Mouse (Mus musculus) limb, embryonic 12.5 days (tissue): Measurements from ENCODE around the gene Krtap5-2. TPM values are rescaled to one million over a fixed set of nuclear protein-coding genes. Genes with fewer than 3 reads are reported as not detected.
"Not testable (repeated sequence)": the region's sequence is repeated elsewhere in the genome, so short reads cannot be mapped to it uniquely, and the experiment has no call there.

ENCODE experiments used
- ATAC-seq: fragments of 200-750 bp; cut with Nextera tagmentation; 2 replicates; pipeline ENCODE4 v1.8.0; 2017; ENCODE audit warnings: low read depth, moderate TSS enrichment; ENCODE audit not compliant: insufficient number of reproducible peaks, insufficient read depth, low FRiP score, low TSS enrichment
- H3K27ac ChIP-seq: fragments of 300-500 bp; sonication (generic); 2 replicates; pipeline ENCODE4 v1.5.1; 2016; ENCODE audit warnings: mild to moderate bottlenecking, moderate library complexity
- H3K27me3 ChIP-seq: fragments of 300-500 bp; sonication (generic); 2 replicates; pipeline ENCODE4 v1.6.1; 2016; ENCODE audit warnings: mild to moderate bottlenecking, moderate library complexity
- H3K36me3 ChIP-seq: fragments of 300-500 bp; sonication (generic); 2 replicates; pipeline ENCODE4 v1.6.1; 2016; ENCODE audit warnings: mild to moderate bottlenecking, moderate library complexity
- H3K4me1 ChIP-seq: fragments of 300-500 bp; sonication (generic); replicated peaks from 2 replicates; pipeline ENCODE4 v1.6.1; 2016
- H3K4me2 ChIP-seq: fragments of 300-500 bp; sonication (generic); 2 replicates; pipeline ENCODE4 v1.6.1; 2016; ENCODE audit warnings: mild to moderate bottlenecking, moderate library complexity
- H3K4me3 ChIP-seq: fragments of 300-500 bp; sonication (generic); replicated peaks from 2 replicates; pipeline ENCODE4 v1.5.1; 2016; ENCODE audit warnings: mild to moderate bottlenecking
- H3K9ac ChIP-seq: fragments of 300-500 bp; sonication (generic); replicated peaks from 2 replicates; pipeline ENCODE4 v1.6.1; 2016; ENCODE audit warnings: mild to moderate bottlenecking, moderate library complexity
- H3K9me3 ChIP-seq: fragments of 300-500 bp; sonication (generic); 2 replicates; pipeline ENCODE4 v1.6.1; 2016; ENCODE audit warnings: mild to moderate bottlenecking, moderate library complexity
- WGBS: fragments of 180-500 bp; shearing (Covaris S2); methylation state at CpG from one replicate; pipeline ENCODE4 v1.1.7; 2016; 5-methylcytosine and 5-hydroxymethylcytosine counted together
- polyA plus RNA-seq: library from polyadenylated mRNA; unstranded; fragments of >200 nt; fragmentation: Nextera tagmentation; extraction: Ambion mirVana; gene quantifications from 2 replicates; pipeline ENCODE4 v1.2.1, GENCODE M21; 2016

The Krtap5-2 gene
- polyA plus RNA-seq, 1 experiment from 2014 or later = not detected

DNA sequence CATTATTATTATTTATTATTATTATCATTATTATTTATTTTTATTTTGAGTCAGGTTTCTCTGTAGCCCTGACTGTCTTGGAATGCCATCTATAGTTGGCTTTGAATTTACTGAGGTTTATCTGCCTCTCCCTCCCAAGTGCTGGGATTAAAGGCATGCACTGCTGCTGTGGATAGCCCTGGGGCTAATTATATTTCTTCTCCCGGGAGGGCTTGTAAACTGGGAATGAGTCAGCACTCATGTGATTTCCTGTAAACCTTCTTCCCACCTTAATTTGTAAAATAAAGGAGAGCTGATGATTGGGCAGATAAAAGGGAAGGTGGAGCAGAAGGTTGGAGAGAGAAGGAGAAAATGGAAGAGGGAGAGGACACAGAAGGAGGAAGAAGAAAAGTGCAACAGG is 35.1 kb downstream of the Krtap5-2 start:
- whole genome bisulfite sequencing = 5% methylated on average over 1 of the region's 1 CpGs
- Histone ChIP-seq H3K4me2 (no peak overlapping the region), H3K27me3 (peaks cover 10% of the 10 kb centered on the region; the same call in 1 of the 2 replicates), H3K9me3 (no peaks in the 10 kb centered on the region), H3K36me3 (no peaks in the 10 kb centered on the region), H3K4me3 (no peak overlapping the region), H3K9ac (no peak overlapping the region), H3K4me1 (0 out of 2 replicates have a peak, but pooled peaks cover 7% of the 10 kb centered on the region), H3K27ac (no peak overlapping the region)
- ATAC-seq = no peak

DNA sequence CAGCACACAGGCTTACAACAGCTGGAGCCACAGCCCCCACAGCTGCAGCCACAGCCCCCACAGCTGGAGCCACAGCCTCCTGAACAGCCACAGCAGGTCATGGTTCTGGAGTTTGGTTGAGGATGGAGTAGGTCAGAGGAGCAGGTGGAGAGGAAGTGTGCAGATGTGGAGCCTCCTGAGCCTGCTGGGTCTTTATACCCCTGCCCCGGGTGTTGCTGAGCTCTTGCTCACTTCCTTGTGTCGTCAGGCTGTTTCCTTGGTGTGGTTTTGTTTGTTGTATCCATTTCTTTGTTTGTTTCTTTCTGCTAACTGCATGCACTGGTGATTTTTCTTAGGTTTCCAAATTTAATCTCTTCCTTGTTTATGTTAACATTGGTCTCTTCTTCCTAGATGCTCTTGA is 39.9 kb downstream of the Krtap5-2 start, which contains the start of gene Gm39115:
TSS of gene Gm39115 (minus strand) at position 101 of the 400 bp plus-strand sequence.
- not testable (repeated sequence) for ATAC-seq, H3K4me3 ChIP-seq, H3K9ac ChIP-seq, H3K27ac ChIP-seq, H3K36me3 ChIP-seq, H3K27me3 ChIP-seq, H3K4me1 ChIP-seq, H3K9me3 ChIP-seq, H3K4me2 ChIP-seq
- WGBS = 31% methylated on average over 2 of the region's 2 CpGs

DNA sequence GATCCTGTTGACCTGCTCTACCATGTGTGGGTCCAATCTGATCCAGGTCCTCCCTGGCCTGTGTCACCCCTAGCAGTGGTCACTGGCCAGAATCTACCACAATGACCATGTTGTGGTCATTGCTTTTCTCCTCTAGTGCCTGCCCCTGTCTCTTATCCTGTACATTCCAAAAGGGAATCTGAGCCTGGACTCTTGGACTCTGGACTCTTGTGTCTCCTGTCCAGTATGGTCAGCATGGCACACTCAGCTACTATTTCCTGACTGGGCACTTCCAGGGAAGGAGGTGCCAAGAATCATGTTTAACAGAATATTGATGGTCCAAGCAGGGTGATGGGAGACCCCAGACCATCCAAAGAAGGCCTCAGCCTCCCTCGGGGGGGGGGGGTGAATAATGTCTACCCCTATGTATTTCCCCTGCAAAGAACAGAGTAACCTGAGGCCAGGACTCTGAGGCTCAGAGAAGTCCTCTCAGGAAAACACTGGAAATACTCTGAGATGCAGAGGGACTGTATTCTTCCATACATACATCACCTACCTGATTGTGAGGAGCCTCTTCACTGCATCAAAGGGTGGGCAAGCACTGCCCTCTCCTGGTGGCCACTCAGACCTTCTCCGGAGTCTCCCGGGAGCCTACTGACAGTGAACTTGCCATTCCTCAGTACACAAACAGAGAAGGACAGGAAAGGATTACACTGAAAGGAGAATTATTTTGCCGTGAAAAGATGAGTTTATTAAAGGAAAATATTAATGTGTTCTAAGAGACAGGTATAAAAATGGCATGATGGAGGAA is 41.4 kb downstream of the Krtap5-2 start:
- ATAC-seq = no peak
- Histone ChIP-seq H3K9ac (no peak overlapping the region), H3K4me1 (no peaks in the 10 kb centered on the region), H3K4me2 (no peak overlapping the region), H3K9me3 (no peaks in the 10 kb centered on the region), H3K4me3 (no peak overlapping the region), H3K36me3 (no peaks in the 10 kb centered on the region), H3K27ac (no peak overlapping the region), H3K27me3 (peaks cover 4% of the 10 kb centered on the region)
- 55% methylated on average over 4 of the region's 4 CpGs for WGBS

DNA sequence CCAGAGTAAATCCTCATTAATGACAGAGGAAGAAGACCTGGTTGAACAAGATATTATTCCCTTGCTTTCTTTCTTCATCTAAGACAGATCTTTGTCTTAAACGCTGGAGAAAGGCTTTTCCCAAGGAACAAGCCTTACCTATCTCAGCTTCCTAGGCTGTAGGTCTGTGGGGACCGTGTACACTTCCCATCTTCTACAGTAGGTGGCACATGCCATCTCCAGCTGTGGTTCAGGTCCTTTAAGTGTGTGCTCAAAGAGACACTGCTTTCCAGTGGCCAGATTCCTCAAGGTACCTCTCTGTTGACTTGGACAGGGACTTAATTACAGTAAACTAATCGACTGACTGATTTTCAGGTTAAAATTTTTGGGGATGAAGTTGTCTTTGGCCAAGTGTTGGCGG is 47.0 kb downstream of the Krtap5-2 start:
- Histone ChIP-seq H3K4me1 (no peaks in the 10 kb centered on the region), H3K9me3 (no peaks in the 10 kb centered on the region), H3K9ac (no peak overlapping the region), H3K27ac (no peak overlapping the region), H3K4me2 (no peak overlapping the region), H3K36me3 (no peaks in the 10 kb centered on the region), H3K27me3 (peaks cover 4% of the 10 kb centered on the region), H3K4me3 (no peak overlapping the region)
- ATAC-seq = no peak
- 65% methylated on average over 4 of the region's 4 CpGs for WGBS

Other genes with a start within 250 kb of the Krtap5-2 start
- 0.31 and 0.84 TPM in 2 replicates for gene Brsk2, start 226.3 kb downstream of the Krtap5-2 start, polyA plus RNA-seq
- 62.2 and 64.1 TPM in 2 replicates for gene Mob2, start 114.9 kb downstream of the Krtap5-2 start, polyA plus RNA-seq
- gene Dusp8, start 80.2 kb downstream of the Krtap5-2 start, polyA plus RNA-seq = 0.88 and 1.0 TPM in 2 replicates
- not detected in 2 replicates for gene Gm45618, start 55.3 kb downstream of the Krtap5-2 start, polyA plus RNA-seq
- gene Gm39115, start 40.0 kb downstream of the Krtap5-2 start, polyA plus RNA-seq = not detected in 2 replicates
- not detected in 2 replicates for gene Gm45337, start 31.4 kb downstream of the Krtap5-2 start, polyA plus RNA-seq
- not detected in 2 replicates for gene Gm29735, start 18.9 kb downstream of the Krtap5-2 start, polyA plus RNA-seq
- gene Gm4553, start 10.3 kb downstream of the Krtap5-2 start, polyA plus RNA-seq = not detected in 2 replicates
- not detected in 2 replicates for gene Gm10153, start 14.4 kb upstream of the Krtap5-2 start, polyA plus RNA-seq
- not detected in 2 replicates for gene Krtap5-3, start 25.4 kb upstream of the Krtap5-2 start, polyA plus RNA-seq
- gene Gm7579, start 35.9 kb upstream of the Krtap5-2 start, polyA plus RNA-seq = not detected in 2 replicates
- gene Krtap5-5, start 54.0 kb upstream of the Krtap5-2 start, polyA plus RNA-seq = not detected in 2 replicates
- not detected in 2 replicates for gene Gm40460, start 65.1 kb upstream of the Krtap5-2 start, polyA plus RNA-seq
- gene Gm2431, start 82.3 kb upstream of the Krtap5-2 start, polyA plus RNA-seq = not detected in 2 replicates
- gene Gm4559, start 98.4 kb upstream of the Krtap5-2 start, polyA plus RNA-seq = not detected in 2 replicates
- gene Krtap5-1, start 121.1 kb upstream of the Krtap5-2 start, polyA plus RNA-seq = not detected in 2 replicates
- gene Krtap5-4, start 127.5 kb upstream of the Krtap5-2 start, polyA plus RNA-seq = not detected in 2 replicates
- 0.27 and 0.33 TPM in 2 replicates for gene Ifitm10, start 197.7 kb upstream of the Krtap5-2 start, polyA plus RNA-seq
- 0.63 and 3.4 TPM in 2 replicates for gene Gm49369, start 206.7 kb upstream of the Krtap5-2 start, polyA plus RNA-seq
- gene Ctsd, start 212.0 kb upstream of the Krtap5-2 start, polyA plus RNA-seq = 135 and 145 TPM in 2 replicates